23 mouse cellular contexts compared by ENCODE assay signal in genomic region chr9:80718516-80718915, GRCm38 (mm10).
DNase-seq lines count a peak whose midpoint lies in the region; ATAC-seq lines count a peak whose summit lies in the region.
"Had no signal": no experiment of that assay in that cellular context is flagged by ENCODE, and none has a peak within 500 bp of the region (broad histone marks: within the 10 kb centered on the region; RNA-seq: fewer than 3 reads in every experiment).

No protein-coding gene starts in this region.

- no peak overlapping the region for H3K27ac ChIP-seq in forebrain, embryonic 16.5 days (ENCODE audit: low read length)
- no peak overlapping the region for H3K27ac ChIP-seq in forebrain, embryonic 10.5 days
- H3K27ac ChIP-seq: embryonic facial prominence, embryonic 10.5 days; embryonic facial prominence, embryonic 12.5 days; forebrain, embryonic 13.5 days had no signal

- H3K9me3 ChIP-seq in forebrain, embryonic 16.5 days (ENCODE audit: control insufficient read depth, low read length) = no peaks in the 10 kb centered on the region
- H3K9me3 ChIP-seq in forebrain, embryonic 10.5 days = no peaks in the 10 kb centered on the region
- H3K9me3 ChIP-seq: embryonic facial prominence, embryonic 10.5 days; embryonic facial prominence, embryonic 12.5 days; forebrain, embryonic 13.5 days; G1E had no signal

- H3K9ac ChIP-seq in forebrain, embryonic 16.5 days (replicated peaks; ENCODE audit: low read depth, low read length) = no peak overlapping the region
- H3K9ac ChIP-seq: embryonic facial prominence, embryonic 12.5 days; forebrain, embryonic 13.5 days; forebrain, postnatal 0 days had no signal

- WGBS in forebrain, embryonic 16.5 days = 82% methylated on average over 4 of the region's 4 CpGs
- 91% methylated on average over 4 of the region's 4 CpGs for WGBS in forebrain, embryonic 10.5 days

- H3K36me3 ChIP-seq in forebrain, embryonic 16.5 days (ENCODE audit: control insufficient read depth, insufficient read depth) = no peaks in the 10 kb centered on the region
- no peaks in the 10 kb centered on the region for H3K36me3 ChIP-seq in forebrain, embryonic 10.5 days (replicated peaks)
- H3K36me3 ChIP-seq: embryonic facial prominence, embryonic 10.5 days; embryonic facial prominence, embryonic 12.5 days; G1E had no signal

- H3K4me3 ChIP-seq in forebrain, embryonic 16.5 days (replicated peaks; ENCODE audit: low read length) = no peak overlapping the region
- H3K4me3 ChIP-seq in forebrain, embryonic 10.5 days = no peak overlapping the region
- H3K4me3 ChIP-seq: embryonic facial prominence, embryonic 10.5 days; embryonic facial prominence, embryonic 12.5 days; forebrain, embryonic 13.5 days had no signal

- no peaks in the 10 kb centered on the region for H3K4me1 ChIP-seq in forebrain, embryonic 16.5 days (replicated peaks; ENCODE audit: control insufficient read depth, insufficient read depth, low read length)
- no peaks in the 10 kb centered on the region for H3K4me1 ChIP-seq in forebrain, embryonic 10.5 days
- H3K4me1 ChIP-seq: embryonic facial prominence, embryonic 10.5 days; embryonic facial prominence, embryonic 12.5 days; forebrain, embryonic 13.5 days had no signal

- peak; percentile 33 to 61 for DNase-seq in cerebellum, postnatal 10 days
- no peak for DNase-seq in cerebellum, adult 9-10 months
- DNase-seq in cerebellum, postnatal 25 days = peak; percentile 8 to 28
- no peak for DNase-seq in cerebellum, adult 11 months
- DNase-seq in forebrain, embryonic 10.5 days (ENCODE audit: extremely low spot score, low spot score) = no peak
- DNase-seq in brain, adult 2 months (ENCODE audit: low read depth, low spot score) = peak; percentile 6
- no peak for DNase-seq in gastrocnemius, postnatal 25 days
- DNase-seq: adrenal gland, adult 8-10 months; adrenal gland, postnatal 14 days; adrenal gland, postnatal 36 days; B cell, adult 2 months; cerebellum, adult 18-20 months; cerebellum, adult 8-10 months; forebrain, postnatal 0 days had no signal

- no peak overlapping the region for H3K4me2 ChIP-seq in forebrain, embryonic 16.5 days (ENCODE audit: low read length)
- H3K4me2 ChIP-seq: embryonic facial prominence, embryonic 12.5 days; forebrain, embryonic 13.5 days had no signal

- ATAC-seq in forebrain, embryonic 16.5 days = peak; percentile 40; the same call in 1 of the 2 replicates
- ATAC-seq: activated CD4-positive, CD25-positive, alpha-beta regulatory T cell, adult 4 months; CD4-positive, CD25-positive, alpha-beta regulatory T cell, adult 4 months; forebrain, embryonic 13.5 days; forebrain, postnatal 0 days; Patski had no signal

- H3K27me3 ChIP-seq in forebrain, embryonic 16.5 days (replicated peaks; ENCODE audit: control insufficient read depth, insufficient read depth, low read length) = no peaks in the 10 kb centered on the region
- no peaks in the 10 kb centered on the region for H3K27me3 ChIP-seq in forebrain, embryonic 10.5 days (ENCODE audit: poor library complexity, severe bottlenecking)
- H3K27me3 ChIP-seq: CH12.LX; embryonic facial prominence, embryonic 12.5 days; forebrain, embryonic 13.5 days; Patski had no signal

Comparison
In these comparisons a context has a peak if more than half of its experiments do, and no peak if none do; other contexts are left out.
1. DNase-seq: peak in cerebellum, postnatal 10 days (2 of 2), cerebellum, postnatal 25 days (2 of 2) and brain, adult 2 months (single experiment); none in cerebellum, adult 9-10 months (single experiment), cerebellum, adult 11 months (single experiment), forebrain, embryonic 10.5 days (single experiment) and gastrocnemius, postnatal 25 days (single experiment).